Mouse (Mus musculus) cerebellum, postnatal 25 days (tissue): ENCODE data around the gene Phldb3.
"Not testable (repeated sequence)": the region's sequence is repeated elsewhere in the genome, so short reads cannot be mapped to it uniquely, and the experiment has no call there.

Source experiments
- DNase-seq, 2 experiments: peaks; one replicate each; pipeline ENCODE4 v3.0.0; 2021; ENCODE audit warnings: mixed read lengths in 2 of 2

Phldb3 gene

GRCm38 (mm10) chr7:24595464-24595863 lies 15.1 kb upstream of the Phldb3 start:
- DNase-seq: no peak

GRCm38 (mm10) chr7:24598121-24598520 lies 12.4 kb upstream of the Phldb3 start:
- DNase-seq: no peak

- DNase-seq: peak in 1 of 2 experiments; percentile 31
These were observed 11.1 kb upstream of the Phldb3 start for GRCm38 (mm10) chr7:24599211-24600067.

GRCm38 (mm10) chr7:24600941-24601597 lies 9.5 kb upstream of the Phldb3 start:
- DNase-seq: peak; percentile 97 to 99

DNA sequence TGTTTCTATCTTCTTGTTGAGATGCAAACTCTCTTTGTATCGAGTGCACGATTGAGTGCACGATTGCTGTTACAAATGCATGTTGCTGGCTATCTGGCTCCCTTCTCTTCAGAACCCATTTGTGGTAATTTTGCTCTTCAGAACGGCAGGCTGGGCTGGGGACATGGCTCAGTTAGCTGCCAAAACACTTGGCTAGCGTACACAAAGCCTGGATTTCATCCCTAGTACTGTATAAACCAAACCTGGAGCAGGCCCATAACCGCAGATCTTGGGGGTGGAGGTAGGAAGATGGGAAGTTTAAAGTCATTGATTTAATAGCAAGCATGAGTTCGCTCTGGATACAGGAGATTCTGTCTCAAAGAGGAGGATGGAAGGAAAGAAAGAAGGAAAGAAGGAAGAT lies 5.0 kb upstream of the Phldb3 start:
- DNase-seq: no peak

DNA sequence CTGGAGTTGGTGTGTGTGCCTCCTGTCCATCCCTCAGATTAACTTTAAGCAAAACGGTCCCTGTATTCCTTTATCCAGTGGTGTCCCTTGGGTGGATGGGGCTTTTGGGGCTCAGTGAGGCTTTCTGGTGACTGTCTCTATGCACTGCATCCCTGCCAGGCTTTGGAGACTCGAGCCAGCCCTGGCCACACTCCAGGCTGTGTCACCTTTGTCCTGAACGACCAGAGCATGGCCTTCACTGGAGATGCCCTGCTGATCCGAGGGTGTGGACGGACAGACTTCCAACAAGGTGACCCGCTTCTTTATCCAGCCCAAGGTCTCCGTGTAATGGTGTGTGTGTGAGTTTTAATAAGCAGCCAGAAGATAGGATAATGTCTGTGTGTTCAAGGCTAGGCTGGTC lies 4.5 kb upstream of the Phldb3 start:
- DNase-seq: no peak

DNA sequence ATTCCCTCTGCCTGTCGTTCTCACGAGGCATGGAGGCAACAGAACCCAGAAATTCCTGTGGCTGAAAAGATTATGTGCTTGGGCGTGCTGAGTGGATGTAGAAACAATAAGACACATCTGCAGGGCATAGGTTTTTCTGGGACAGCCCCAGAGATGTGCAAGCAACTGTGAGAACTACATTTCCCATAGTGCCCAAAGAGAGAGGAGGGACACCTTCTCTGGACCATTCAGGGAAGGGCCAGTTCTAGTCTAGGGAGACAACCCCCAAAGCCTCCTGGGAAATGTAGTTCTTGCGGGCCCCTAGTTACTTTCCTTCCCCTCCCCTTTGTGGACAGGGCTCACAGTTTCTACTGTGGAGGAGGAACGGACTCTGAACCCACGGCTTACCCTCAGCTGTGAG lies 2.5 kb upstream of the Phldb3 start:
- peak in 1 of 2 experiments; percentile 52 for DNase-seq

DNA sequence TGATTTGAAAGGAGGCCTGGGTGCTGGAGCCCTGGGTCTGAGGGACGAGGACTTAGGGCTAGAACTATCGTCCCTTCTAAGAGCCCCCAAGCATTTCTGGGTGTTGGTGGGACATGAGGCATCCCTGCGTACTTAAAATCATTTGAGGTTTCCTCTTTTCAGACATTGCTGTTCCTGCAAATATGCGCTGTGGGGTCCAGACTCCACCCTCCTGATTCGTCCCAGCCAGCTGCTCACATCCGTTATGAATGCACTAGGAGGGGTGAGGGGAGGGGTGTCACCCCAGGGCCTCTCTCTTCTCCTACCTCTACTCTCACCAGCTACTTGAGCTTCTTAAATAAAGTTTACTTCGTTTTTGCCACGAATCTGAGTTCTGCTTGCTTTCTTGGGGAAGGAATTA lies 2.0 kb upstream of the Phldb3 start:
- DNase-seq: no peak

DNA sequence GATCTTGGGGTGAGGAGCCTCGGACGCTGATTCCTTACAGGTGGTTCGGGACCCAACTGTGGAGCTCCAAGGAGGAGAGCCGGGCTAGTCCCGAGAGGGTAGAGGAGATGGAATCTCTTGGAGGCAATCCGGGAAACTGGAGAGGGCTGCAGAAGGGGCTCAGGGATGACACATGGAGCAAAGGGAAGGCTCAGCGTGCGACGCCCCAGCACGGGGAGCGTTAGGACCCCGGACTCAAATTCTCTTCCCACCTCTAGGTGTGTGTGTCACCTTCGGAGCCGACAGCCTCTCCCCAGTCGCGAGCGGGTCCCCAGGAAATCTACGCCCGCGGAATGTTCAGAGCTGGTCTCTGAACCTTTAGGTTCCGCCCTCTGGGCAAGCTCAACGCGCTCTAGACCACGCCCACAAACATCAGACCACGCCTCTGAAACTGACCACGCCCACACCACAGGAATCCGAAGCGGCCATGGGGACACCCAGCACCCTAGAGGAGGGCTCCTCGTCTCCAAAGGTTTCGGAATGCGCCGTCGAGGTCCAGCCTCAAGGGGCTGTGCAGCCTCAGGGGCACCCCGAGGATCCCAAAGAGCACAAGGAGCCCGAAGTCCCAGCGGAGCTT lies 424 bp downstream of the Phldb3 start:
- DNase-seq: peak in 1 of 2 experiments; percentile 37

DNA sequence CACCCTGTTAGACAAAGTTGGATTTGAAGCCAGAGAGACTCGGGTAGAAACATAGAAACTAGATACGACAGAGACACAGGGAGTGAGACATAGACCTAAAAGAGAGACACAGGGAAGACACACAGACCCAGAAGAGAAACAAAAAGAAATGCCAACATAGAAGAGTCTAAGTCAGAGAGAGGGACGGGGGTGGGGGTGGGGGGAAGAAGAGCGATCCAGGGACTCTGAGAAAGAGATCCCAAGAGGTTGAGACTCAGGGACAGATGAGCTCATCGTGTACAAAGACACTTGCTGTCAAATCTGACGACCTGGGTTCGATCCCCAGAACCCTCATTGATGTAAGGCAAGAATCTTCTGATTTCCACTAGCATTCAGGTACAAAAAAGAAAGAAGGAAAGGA lies 1.1 kb downstream of the Phldb3 start:
- no peak for DNase-seq

- DNase-seq: no peak
These were observed 1.8 kb downstream of the Phldb3 start for GRCm38 (mm10) chr7:24612308-24612910.

GRCm38 (mm10) chr7:24614816-24615215 lies 4.3 kb downstream of the Phldb3 start:
- DNase-seq: no peak

- no peak for DNase-seq
These were observed 7.2 kb downstream of the Phldb3 start for GRCm38 (mm10) chr7:24617763-24618162.

DNA sequence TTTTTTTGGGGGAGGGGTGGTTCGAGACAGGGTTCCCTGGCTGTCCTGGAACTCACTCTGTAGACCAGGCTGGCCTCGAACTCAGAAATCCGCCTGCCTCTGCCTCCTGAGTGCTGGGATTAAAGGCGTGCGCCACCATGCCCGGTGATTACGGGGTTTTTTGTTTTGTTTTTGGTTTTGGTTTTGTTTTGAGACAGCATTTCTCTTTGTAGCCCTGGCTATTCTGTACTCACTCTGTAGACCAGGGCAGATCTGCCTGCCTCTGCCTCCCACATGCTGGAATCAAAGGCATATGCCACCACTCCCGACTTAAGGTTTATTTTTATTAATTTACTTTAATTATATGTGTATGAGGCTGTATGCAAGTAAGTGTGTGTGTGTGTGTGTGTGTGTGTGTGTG lies 7.8 kb downstream of the Phldb3 start:
- not testable (repeated sequence) for DNase-seq

DNA sequence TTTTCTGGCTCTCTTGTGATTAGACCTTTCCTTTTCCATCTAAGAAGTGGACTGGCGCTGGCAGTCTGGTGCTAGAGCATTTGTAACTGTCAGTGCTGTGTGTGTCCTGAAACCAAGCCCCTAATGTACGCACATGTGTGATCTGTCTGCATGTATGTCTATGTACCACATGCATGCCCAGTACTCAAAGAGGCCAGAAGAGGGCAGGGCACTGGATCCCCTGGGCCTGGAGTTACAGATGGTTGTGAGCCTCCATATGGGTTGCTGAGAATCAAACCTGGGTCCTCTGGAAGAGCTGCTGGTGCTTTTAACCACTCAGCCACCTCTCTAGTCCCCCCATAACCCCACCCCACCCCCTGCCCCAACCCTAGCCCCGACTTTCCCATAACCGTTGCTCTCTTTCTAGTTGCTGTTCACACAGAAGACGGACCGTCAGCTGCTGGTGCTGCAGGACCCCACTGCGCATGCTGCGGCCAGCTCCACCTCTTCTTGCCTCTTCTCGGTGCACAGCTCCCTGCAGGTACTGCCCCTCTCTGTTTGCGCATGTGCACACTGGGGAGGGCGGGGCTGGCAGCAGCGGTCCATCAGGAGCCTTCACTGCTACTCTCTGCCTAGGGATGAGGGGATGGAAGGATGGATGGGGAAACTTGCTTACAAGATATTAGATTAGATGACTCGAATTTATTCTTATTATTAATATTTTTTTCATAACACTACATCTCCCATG lies 9.3 kb downstream of the Phldb3 start:
- DNase-seq: no peak

DNA sequence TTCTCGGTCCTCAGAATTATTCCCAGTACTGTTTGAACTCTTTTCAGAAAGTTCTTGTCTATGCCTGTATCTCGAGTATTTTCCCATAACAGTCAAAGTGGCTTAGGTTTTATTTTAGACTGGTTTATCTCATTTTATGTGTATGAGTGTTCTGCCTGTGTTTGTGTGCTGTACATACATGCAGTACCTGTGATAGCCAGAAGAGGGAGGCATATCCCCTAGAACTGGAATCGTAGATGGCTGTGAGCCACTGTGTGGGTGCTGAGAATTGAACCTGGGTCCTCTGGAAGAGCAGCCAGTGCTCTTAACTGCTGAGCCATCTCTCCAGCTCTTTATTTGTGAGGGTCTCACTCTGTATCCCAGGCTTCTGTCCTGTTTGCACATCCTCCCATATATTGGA lies 10.6 kb downstream of the Phldb3 start:
- no peak for DNase-seq

GRCm38 (mm10) chr7:24622967-24623366 lies 12.4 kb downstream of the Phldb3 start:
- no peak for DNase-seq

GRCm38 (mm10) chr7:24628685-24629610 lies 18.4 kb downstream of the Phldb3 start:
- DNase-seq: peak; percentile 36 to 71

- DNase-seq: no peak
These were observed 19.1 kb downstream of the Phldb3 start for GRCm38 (mm10) chr7:24629672-24630071.

DNA sequence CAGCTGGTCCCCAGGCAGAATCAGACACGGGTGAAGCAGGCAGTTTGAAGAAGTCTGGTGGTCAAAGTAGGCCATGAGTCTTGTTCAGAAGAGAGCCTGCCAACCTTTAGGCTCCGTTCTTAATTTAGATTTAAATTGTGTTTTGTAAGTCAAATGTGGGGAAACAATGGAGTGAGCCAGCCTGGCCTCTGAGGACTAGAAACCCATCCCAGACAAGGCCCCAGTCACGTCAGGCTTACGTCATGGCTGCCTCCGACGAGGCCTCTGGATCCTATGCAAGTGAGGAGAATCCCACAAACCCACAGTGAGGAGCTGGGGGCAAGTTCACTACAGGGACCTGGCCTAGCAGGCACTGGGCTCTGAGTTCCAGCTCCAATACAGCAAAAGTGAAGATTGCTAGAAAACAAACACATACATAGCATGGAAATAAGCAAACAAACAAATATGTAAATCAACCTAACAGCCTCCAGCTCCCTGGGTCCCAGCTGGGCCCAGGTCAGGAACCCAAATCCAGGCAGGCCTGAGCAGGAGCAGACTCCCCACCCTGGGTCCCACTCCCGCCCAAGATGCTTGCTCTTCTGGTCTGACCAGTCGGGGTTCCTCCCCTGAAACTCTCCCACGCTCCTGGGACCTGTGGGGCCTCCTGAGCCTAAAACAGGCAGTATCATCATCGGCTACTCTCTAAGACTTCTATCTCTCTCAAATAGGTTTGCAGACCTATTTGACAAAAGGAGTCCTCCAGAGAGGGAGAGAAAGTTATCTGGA lies 19.7 kb downstream of the Phldb3 start:
- no peak for DNase-seq

GRCm38 (mm10) chr7:24636264-24636663 lies 25.7 kb downstream of the Phldb3 start, which contains the start of gene Lypd3:
Lypd3 (plus strand) TSS chr7:24636550.
- DNase-seq: no peak
